14 mouse cellular contexts compared by ENCODE assay signal in genomic region chr11:61205167-61205950, GRCm38 (mm10). TPM values are rescaled to one million over a fixed set of nuclear protein-coding genes. Genes with fewer than 3 reads are reported as not detected.
A peak's percentile ranks its signal among the peaks of the same experiment; 100 is the strongest.
DNase-seq lines count a peak whose midpoint lies in the region.
"Had no signal": no experiment of that assay in that cellular context is flagged by ENCODE, and none has a peak within 500 bp of the region (broad histone marks: within the 10 kb centered on the region; RNA-seq: fewer than 3 reads in every experiment).

No protein-coding gene starts in this region.

- peak; percentile 49 for DNase-seq in cerebellum, adult 11-12 months
- no peak for DNase-seq in cerebellum, postnatal 4 days (ENCODE audit: low spot score in 2 of 2)
- peak; percentile 92 for DNase-seq in heart, adult 11 months
- no peak for DNase-seq in heart, postnatal 25 days (ENCODE audit: low spot score)
- DNase-seq in left cerebral cortex, postnatal 14 days (ENCODE audit: low spot score in 2 of 2) = peak; percentile 33 to 43
- no peak for DNase-seq in left cerebral cortex, postnatal 36 days (ENCODE audit: low spot score in 2 of 2)
- peak; percentile 32 to 54 for DNase-seq in cerebellum, postnatal 36 days
- DNase-seq: lung, adult 18-20 months; midbrain, embryonic 14.5 days; thymus, adult 18-20 months; thymus, postnatal 4 days had no signal

- intact Hi-C loops in heart, postnatal 25 days (cut with DNase I) = no loop called here
- intact Hi-C loops in left cerebral cortex, postnatal 14 days (cut with DNase I) = no loop called here
- intact Hi-C loops in left cerebral cortex, postnatal 36 days (cut with DNase I) = no loop called here

RNA-seq across cellular contexts. Expression of gene Aldh3a1, which starts 2.0 kb away (rescaled TPM):
- total RNA-seq in heart, postnatal 25 days (2021) = 1 to 10 TPM in 1 of 2 experiments, under 1 TPM in 1; 0.87 to 1.8 TPM
- total RNA-seq in left cerebral cortex, postnatal 14 days (2021) = 1 to 10 TPM; 1.5 to 1.7 TPM
- 1 to 10 TPM in 1 of 2 experiments, under 1 TPM in 1; 0.91 to 3.3 TPM for total RNA-seq in left cerebral cortex, postnatal 36 days (2021)
- total RNA-seq: common myeloid progenitor, adult 5-6 weeks; granulocyte monocyte progenitor cell, adult 5-6 weeks; liver, adult 2 months had no signal

RNA-seq across cellular contexts. Expression of gene Usp22, which starts 30.5 kb away (rescaled TPM):
- total RNA-seq in heart, postnatal 25 days (2021) = 10 to 100 TPM; 28.1 to 30.6 TPM
- 100 to 1,000 TPM; 275 to 287 TPM for total RNA-seq in left cerebral cortex, postnatal 14 days (2021)
- total RNA-seq in left cerebral cortex, postnatal 36 days (2021) = 100 to 1,000 TPM; 203 to 226 TPM

Comparison
In these comparisons a context has a peak if more than half of its experiments do, and no peak if none do; other contexts are left out.
1. DNase-seq: peak in cerebellum, adult 11-12 months (single experiment), heart, adult 11 months (single experiment), left cerebral cortex, postnatal 14 days (2 of 2) and cerebellum, postnatal 36 days (2 of 2); none in cerebellum, postnatal 4 days (0 of 2), heart, postnatal 25 days (single experiment) and left cerebral cortex, postnatal 36 days (0 of 2).
2. RNA of gene Usp22, which starts 30.5 kb away (total RNA-seq): 275 to 287 TPM in left cerebral cortex, postnatal 14 days and 203 to 226 TPM in left cerebral cortex, postnatal 36 days; 28.1 to 30.6 TPM in heart, postnatal 25 days; every median in the first group is over 4 times any median in the second.